Mouse (Mus musculus): ENCODE data around the gene Ppp4r3b. TPM values are rescaled to one million over a fixed set of nuclear protein-coding genes. Genes with fewer than 3 reads are reported as not detected.

The Ppp4r3b gene
- total and polyA plus RNA-seq, 3 experiments = 58.9 to 145 (median 95.7) TPM

- Histone ChIP-seq H3K9me3 (replicated peaks; ENCODE audit: insufficient read depth, low read length) (no peaks in the 10 kb centered on the region), H3K9ac (ENCODE audit: control insufficient read depth, low read depth, low read length, poor library complexity, severe bottlenecking) (no peak overlapping the region), H3K27ac (ENCODE audit: control insufficient read depth, low read depth, low read length) (no peak overlapping the region), H3K4me3 (ENCODE audit: control insufficient read depth in 1 of 2, insufficient read depth in 1 of 2, low read depth in 2 of 2, low read length in 2 of 2) (no peak overlapping the region), H3K79me2 (ENCODE audit: control insufficient read depth, insufficient read depth, low read length, poor library complexity) (peaks cover 4% of the 10 kb centered on the region; the same call in 1 of the 2 replicates), H3K27me3 (ENCODE audit: control insufficient read depth in 1 of 2, insufficient read depth in 2 of 2, low read length in 2 of 2) (no peaks in the 10 kb centered on the region), H3K4me1 (ENCODE audit: control insufficient read depth in 1 of 2, insufficient read depth in 2 of 2, low read length in 2 of 2) (peaks cover 5 to 7% of the 10 kb centered on the region in 2 experiments; a peak in 2 of 4 replicates), H3K36me3 (ENCODE audit: control insufficient read depth in 1 of 2, insufficient read depth in 2 of 2, low read length in 2 of 2) (peaks cover 0 to 21% of the 10 kb centered on the region in 2 experiments; a peak in 3 of 4 replicates)
- TF ChIP-seq GATA1 (IDR thresholded peaks at IDR 0.05; ENCODE audit: low read depth, low read length) (no peak), TAL1 (IDR thresholded peaks at IDR 0.05; ENCODE audit: low read length) (no peak), HCFC1 (IDR thresholded peaks at IDR 0.05; ENCODE audit: low read depth, low read length) (no peak), POLR2AphosphoS2 (IDR thresholded peaks at IDR 0.05; ENCODE audit: low read length) (no peak), MYB (IDR thresholded peaks at IDR 0.05; ENCODE audit: low read depth, low read length) (no peak), NRF1 (IDR thresholded peaks at IDR 0.05; ENCODE audit: insufficient read depth, low read depth, low read length, poor library complexity, severe bottlenecking) (no peak), MEF2A (IDR thresholded peaks at IDR 0.05; ENCODE audit: extremely low read depth, insufficient replicate concordance, low read depth, low read length, poor library complexity, severe bottlenecking) (no peak), EP300 (IDR thresholded peaks at IDR 0.05; ENCODE audit: low read depth in 1 of 2, low read length in 2 of 2) (no peak), CHD2 (IDR thresholded peaks at IDR 0.05; ENCODE audit: low read length) (no peak), JUND (IDR thresholded peaks at IDR 0.05; ENCODE audit: low read depth, low read length) (no peak)
- DNase-seq (ENCODE audit: low read depth, low spot score) = no peak
These were observed 75.7 kb downstream of the Ppp4r3b start for GRCm38 (mm10) chr11:29248386-29248785.

- no peak for DNase-seq (ENCODE audit: low read depth, low spot score)
- Histone ChIP-seq H3K9me3 (replicated peaks; ENCODE audit: insufficient read depth, low read length) (no peaks in the 10 kb centered on the region), H3K36me3 (ENCODE audit: control insufficient read depth in 1 of 2, insufficient read depth in 2 of 2, low read length in 2 of 2) (no peaks in the 10 kb centered on the region), H3K27me3 (ENCODE audit: control insufficient read depth in 1 of 2, insufficient read depth in 2 of 2, low read length in 2 of 2) (no peaks in the 10 kb centered on the region), H3K4me3 (ENCODE audit: control insufficient read depth in 1 of 2, insufficient read depth in 1 of 2, low read depth in 2 of 2, low read length in 2 of 2) (no peak overlapping the region), H3K9ac (ENCODE audit: control insufficient read depth, low read depth, low read length, poor library complexity, severe bottlenecking) (no peak overlapping the region), H3K4me1 (ENCODE audit: control insufficient read depth in 1 of 2, insufficient read depth in 2 of 2, low read length in 2 of 2) (no peaks in the 10 kb centered on the region), H3K79me2 (ENCODE audit: control insufficient read depth, insufficient read depth, low read length, poor library complexity) (no peaks in the 10 kb centered on the region), H3K27ac (ENCODE audit: control insufficient read depth, low read depth, low read length) (no peak overlapping the region)
- TF ChIP-seq NRF1 (IDR thresholded peaks at IDR 0.05; ENCODE audit: insufficient read depth, low read depth, low read length, poor library complexity, severe bottlenecking) (no peak), USF2 (IDR thresholded peaks at IDR 0.05; ENCODE audit: borderline replicate concordance in 1 of 2, insufficient read depth in 1 of 2, low read depth in 1 of 2, low read length in 2 of 2) (no peak), TCF12 (IDR thresholded peaks at IDR 0.05; ENCODE audit: low read depth, low read length) (no peak), CHD1 (IDR thresholded peaks at IDR 0.05; ENCODE audit: low read depth, low read length) (no peak), TBP (IDR thresholded peaks at IDR 0.05; ENCODE audit: low read depth, low read length) (no peak), ZNF384 (IDR thresholded peaks at IDR 0.05; ENCODE audit: low read depth, low read length) (no peak), POLR2AphosphoS5 (IDR thresholded peaks at IDR 0.05; ENCODE audit: borderline replicate concordance, low read depth, low read length) (no peak), GABPA (IDR thresholded peaks at IDR 0.05; ENCODE audit: low read depth, low read length) (no peak), UBTF (IDR thresholded peaks at IDR 0.05; ENCODE audit: borderline replicate concordance, insufficient read depth, low read depth, low read length) (no peak), HCFC1 (IDR thresholded peaks at IDR 0.05; ENCODE audit: low read depth, low read length) (no peak), SIN3A (IDR thresholded peaks at IDR 0.05; ENCODE audit: low read length) (no peak), BHLHE40 (IDR thresholded peaks at IDR 0.05; ENCODE audit: borderline replicate concordance, low read depth, low read length) (no peak), RAD21 (IDR thresholded peaks at IDR 0.05; ENCODE audit: low read depth, low read length) (no peak), E2F4 (IDR thresholded peaks at IDR 0.05; ENCODE audit: borderline replicate concordance, low read depth, low read length) (no peak)
These were observed 82.0 kb downstream of the Ppp4r3b start for GRCm38 (mm10) chr11:29254643-29255042.
